Mouse (Mus musculus): ENCODE results near the gene Nr1h4.

Gene Nr1h4

DNA sequence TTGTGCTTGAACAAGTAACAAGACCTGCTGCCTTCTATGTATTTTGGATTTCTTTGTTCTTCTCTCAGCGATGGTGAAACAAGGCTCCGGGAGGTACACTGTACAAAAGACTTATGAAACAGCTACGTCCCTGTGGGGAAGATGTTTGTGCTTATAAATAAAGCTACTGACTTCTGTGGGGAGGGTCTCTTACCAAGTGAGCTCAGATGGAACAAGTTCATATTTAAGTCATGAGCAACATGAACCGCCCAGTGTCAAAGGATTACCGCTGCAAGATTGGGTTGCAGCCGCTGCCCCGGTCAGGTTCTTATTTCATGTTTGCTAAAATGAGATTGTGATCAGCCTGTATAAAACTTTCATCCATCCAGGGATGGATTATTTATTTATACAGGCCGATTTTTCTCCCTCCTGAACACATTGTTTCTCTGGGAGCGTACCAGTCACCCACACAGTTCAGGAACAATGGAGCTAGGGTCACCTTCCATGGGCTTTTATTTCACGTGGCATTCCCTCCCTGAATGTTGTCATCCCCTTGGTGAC is 51.2 kb downstream of the Nr1h4 start:
- DNase-seq (ENCODE audit: low read depth, low spot score) = no peak

- DNase-seq (ENCODE audit: low read depth, low spot score) = peak; percentile 62
Measured at GRCm38 (mm10) chr10:89481638-89482037, 51.7 kb downstream of the Nr1h4 start.

DNA sequence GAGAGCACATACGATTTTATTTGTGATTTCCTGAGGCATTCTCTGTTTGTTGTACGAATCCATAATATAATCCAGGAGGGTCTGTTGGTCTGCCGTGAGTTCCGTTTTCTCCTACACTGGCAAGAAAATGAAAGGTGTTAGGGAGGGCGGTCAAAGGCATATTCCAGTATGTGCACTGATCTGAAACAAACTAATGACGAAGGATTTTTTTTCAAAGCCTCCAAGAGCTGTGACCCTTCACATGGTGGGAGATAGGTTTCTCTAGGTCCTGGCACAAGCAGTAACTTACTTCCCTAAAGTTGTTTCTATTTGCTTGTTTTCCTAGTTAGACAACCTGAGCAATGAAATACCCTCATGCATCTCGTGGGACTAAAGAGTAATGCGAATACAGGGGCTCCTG is 54.6 kb downstream of the Nr1h4 start:
- DNase-seq (ENCODE audit: low read depth, low spot score) = no peak

- DNase-seq (ENCODE audit: low read depth, low spot score) = peak; percentile 91
Measured at GRCm38 (mm10) chr10:89470596-89471353, 62.6 kb downstream of the Nr1h4 start.

DNA sequence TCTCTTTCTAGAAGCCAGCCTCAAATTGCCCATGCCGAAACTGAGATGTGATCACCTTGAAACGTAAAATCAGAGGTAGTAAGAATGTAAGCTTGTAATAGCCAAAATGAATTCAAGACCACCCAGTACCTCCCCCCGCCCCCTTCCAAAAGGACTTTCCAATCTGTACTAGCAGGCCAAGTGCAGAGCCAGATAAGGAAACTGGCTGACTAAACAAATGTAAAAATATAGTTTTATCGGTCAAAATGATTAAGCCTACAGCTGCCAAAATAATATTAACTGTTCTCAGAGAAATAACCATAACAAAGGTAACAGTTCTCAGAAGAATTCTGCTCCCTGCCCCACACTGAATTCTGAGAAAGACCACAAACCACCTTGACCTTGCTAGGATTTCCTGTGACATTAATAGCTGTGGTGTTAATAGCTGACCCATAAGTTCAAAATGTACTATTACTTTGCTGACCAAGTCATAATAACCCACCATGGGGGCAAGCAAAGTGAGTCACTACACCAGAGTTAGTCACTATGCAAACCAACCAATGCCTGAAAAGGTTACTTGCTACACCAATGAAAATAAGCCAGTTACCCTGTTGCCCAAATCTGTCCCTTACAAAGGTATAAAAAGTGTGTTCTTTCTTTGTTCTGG is 68.5 kb downstream of the Nr1h4 start:
- DNase-seq (ENCODE audit: low read depth, low spot score) = no peak

DNA sequence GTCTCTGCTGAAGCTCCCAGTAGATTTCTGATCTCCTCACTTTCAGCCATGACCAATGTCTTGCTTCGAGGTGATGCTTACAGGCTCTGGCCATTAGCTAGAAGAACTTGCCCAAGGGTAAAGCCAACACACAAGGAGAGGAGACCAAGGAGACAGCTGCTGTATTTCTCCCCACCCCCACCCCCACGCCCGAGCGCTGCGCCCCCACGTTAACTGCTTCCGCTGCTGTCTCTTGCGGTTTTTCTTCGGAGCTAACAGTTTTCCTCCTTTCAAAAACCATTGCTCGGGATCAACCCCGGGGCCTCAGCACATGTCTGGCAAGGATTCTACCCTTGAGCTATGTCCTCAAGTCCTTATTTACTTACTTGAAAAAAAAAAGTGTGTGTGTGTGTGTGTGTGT is 70.5 kb downstream of the Nr1h4 start:
- DNase-seq (ENCODE audit: low read depth, low spot score) = no peak

DNA sequence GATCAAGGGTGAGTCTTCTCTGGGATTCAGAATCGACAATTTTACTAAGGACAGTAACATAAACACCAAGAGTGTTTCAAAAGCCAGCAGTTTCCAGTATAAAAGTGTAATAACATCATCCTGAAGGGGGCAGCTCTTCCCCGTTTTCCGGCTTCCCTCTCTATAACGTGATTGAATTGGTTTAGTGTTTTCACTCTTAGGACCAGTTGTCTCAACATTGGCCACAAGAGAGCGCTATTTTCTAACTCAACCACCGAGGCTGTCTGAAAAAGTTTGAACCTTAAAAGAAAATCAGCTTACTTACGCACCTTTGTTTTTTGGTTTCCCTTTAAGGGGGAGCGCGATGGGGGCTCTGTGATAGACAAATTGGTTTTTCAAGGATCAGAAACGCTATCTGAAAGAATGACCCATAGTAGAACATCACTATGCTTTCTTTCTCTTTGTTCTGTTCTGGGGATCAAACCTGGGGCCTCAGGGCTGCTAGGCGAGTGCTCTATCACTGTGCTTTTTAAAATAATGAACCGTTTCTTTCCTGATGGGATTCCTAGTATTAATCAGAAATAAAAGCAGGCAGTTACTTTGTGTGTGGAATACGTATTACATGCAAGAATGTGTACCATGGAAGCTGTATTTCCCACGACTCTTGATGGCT is 71.4 kb downstream of the Nr1h4 start:
- peak; percentile 92 for DNase-seq (ENCODE audit: low read depth, low spot score)

GRCm38 (mm10) chr10:89460972-89461371 is 72.4 kb downstream of the Nr1h4 start:
- no peak for DNase-seq (ENCODE audit: low read depth, low spot score)

DNA sequence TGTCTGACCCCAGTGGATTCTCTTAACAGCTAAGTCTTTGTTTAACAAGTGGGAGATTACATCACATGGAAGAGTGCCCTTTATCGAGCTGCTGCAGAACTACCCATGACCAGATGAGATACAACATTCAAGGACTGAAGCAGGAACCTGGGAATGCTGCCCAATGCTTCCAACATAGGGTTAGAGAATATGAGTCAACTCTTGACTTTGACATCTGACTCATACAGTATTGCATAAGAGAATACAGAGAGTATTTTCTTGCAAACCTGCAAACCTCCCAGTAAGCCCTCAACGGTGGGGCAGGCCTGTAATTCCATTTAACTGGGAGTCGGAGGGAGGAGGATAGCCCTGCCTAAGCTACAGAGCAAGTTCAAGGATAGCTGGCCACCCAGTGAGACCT is 74.6 kb downstream of the Nr1h4 start:
- no peak for DNase-seq (ENCODE audit: low read depth, low spot score)

- peak; percentile 42 for DNase-seq (ENCODE audit: low read depth, low spot score)
Measured at GRCm38 (mm10) chr10:89453794-89454193, 79.6 kb downstream of the Nr1h4 start.

GRCm38 (mm10) chr10:89453068-89453641 is 80.2 kb downstream of the Nr1h4 start:
- peak; percentile 89 for DNase-seq (ENCODE audit: low read depth, low spot score)

GRCm38 (mm10) chr10:89450411-89450810 is 83.0 kb downstream of the Nr1h4 start:
- no peak for DNase-seq (ENCODE audit: low read depth, low spot score)

GRCm38 (mm10) chr10:89444381-89444780 is 89.0 kb downstream of the Nr1h4 start:
- no peak for DNase-seq (ENCODE audit: low read depth, low spot score)

DNA sequence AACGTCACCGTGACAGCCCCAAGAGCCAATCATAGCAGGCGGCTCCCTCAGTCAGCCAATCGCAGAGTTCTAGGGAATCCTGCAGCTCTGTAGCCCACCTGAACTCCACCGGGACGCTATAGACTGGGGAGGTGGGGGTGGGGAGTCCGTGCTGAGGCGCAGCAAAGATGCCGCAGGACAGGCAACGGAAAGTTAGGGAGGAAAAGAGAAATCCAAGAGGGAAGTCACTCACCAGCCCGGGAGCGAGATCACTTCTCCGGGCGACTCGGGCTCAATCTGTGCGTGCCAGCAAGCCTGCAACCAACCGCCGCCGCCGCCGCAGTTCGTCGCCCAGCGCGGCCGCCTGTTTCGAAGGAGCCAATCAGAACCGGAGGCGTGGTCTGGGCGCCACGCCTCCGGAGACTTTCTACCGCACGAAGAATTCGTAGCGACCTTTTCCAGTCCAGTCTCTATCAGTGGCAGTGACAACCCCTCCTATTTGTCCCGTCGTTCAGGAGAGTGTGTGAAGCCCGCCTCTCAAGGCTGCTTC is 89.7 kb downstream of the Nr1h4 start, which contains the start of gene Gas2l3:
Gas2l3 (minus strand) TSS at position 345 of the 529 bp plus-strand sequence.
- DNase-seq (ENCODE audit: low read depth, low spot score) = peak; percentile 96

- no peak for DNase-seq (ENCODE audit: low read depth, low spot score)
Measured at GRCm38 (mm10) chr10:89443115-89443622, 90.2 kb downstream of the Nr1h4 start.

- no peak for DNase-seq (ENCODE audit: low read depth, low spot score)
Measured at GRCm38 (mm10) chr10:89442640-89443039, 90.7 kb downstream of the Nr1h4 start.

- no peak for DNase-seq (ENCODE audit: low read depth, low spot score)
Measured at GRCm38 (mm10) chr10:89441961-89442360, 91.4 kb downstream of the Nr1h4 start.

GRCm38 (mm10) chr10:89439380-89439779 is 94.0 kb downstream of the Nr1h4 start:
- DNase-seq (ENCODE audit: low read depth, low spot score) = no peak

GRCm38 (mm10) chr10:89437996-89438395 is 95.4 kb downstream of the Nr1h4 start:
- DNase-seq (ENCODE audit: low read depth, low spot score) = no peak

DNA sequence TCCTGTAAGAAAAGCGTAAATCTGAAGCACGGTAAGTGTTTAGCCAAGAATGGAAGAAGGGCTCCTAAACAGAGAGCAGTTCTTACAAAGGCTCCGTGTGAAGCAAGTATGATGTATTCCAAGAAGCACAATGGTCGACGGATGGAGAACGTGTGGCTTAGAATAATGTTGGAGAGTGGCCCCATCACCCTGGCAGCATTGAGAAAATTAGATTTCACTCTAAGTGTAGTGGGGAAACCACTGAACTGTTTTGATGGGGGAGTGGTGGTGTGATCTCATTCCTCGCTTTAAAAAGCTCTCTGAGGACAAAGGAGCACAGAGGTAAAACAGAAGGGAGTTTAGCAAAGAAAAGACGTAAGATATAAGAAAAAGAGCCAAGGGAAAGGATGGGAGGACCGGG is 95.9 kb downstream of the Nr1h4 start:
- DNase-seq (ENCODE audit: low read depth, low spot score) = no peak

DNA sequence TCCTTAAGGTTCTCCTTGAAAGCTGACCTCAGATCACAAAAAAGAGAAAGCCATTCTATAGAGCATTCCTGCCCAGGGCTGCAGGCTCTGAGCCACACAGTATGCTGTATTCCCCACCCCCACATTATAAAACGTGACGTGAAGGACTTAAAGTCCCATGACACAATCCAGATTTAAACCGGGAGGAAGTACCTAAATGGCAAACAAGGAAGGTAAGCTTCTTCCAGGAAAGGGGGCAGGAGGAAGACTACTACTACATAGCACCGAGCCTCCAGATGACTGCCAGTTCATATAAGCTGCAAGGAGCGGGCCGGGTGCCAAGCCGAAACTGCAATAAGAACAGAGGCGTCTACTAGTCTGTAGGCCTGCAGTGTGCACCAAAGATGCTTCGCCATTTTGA is 97.5 kb downstream of the Nr1h4 start:
- DNase-seq (ENCODE audit: low read depth, low spot score) = peak; percentile 56

DNA sequence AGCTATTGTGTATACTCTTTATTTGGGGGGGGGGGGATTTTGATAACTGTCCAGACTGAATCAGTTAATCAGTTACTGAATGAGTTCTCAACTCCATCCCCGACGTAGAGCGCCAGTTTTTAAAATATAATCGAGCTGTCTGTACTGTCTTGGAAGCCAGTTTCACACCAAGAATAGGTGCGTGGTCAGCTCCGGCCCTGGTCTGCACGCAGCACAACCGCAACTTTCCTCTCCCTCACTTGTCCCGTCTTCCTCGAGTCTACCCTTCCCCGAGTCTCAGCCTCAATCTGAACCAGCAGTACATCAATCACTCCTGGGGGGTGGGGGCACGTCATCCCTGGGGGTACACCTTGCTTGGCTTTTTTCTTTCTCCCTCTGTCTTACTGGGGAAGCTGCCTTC is 98.0 kb downstream of the Nr1h4 start:
- no peak for DNase-seq (ENCODE audit: low read depth, low spot score)
